Mouse (Mus musculus) small intestine, adult 2 months (tissue): ENCODE measurements around the gene Scrn3.

ENCODE experiments used
- CTCF ChIP-seq: fragments of 200-500 bp; IDR thresholded peaks from 2 replicates; pipeline ENCODE4 v1.5.1; 2012; ENCODE audit warnings: low read depth, mild to moderate bottlenecking, control low read depth, inconsistent platforms, low read length, moderate library complexity, mixed read lengths; ENCODE audit not compliant: insufficient replicate concordance, insufficient read length; ENCODE audit errors: extremely low read depth
- POLR2A ChIP-seq: fragments of 200-500 bp; IDR thresholded peaks from 2 replicates; pipeline ENCODE4 v1.6.1; 2012; ENCODE audit warnings: low read depth, mild to moderate bottlenecking, control low read depth, inconsistent platforms, low read length, moderate library complexity

DNA sequence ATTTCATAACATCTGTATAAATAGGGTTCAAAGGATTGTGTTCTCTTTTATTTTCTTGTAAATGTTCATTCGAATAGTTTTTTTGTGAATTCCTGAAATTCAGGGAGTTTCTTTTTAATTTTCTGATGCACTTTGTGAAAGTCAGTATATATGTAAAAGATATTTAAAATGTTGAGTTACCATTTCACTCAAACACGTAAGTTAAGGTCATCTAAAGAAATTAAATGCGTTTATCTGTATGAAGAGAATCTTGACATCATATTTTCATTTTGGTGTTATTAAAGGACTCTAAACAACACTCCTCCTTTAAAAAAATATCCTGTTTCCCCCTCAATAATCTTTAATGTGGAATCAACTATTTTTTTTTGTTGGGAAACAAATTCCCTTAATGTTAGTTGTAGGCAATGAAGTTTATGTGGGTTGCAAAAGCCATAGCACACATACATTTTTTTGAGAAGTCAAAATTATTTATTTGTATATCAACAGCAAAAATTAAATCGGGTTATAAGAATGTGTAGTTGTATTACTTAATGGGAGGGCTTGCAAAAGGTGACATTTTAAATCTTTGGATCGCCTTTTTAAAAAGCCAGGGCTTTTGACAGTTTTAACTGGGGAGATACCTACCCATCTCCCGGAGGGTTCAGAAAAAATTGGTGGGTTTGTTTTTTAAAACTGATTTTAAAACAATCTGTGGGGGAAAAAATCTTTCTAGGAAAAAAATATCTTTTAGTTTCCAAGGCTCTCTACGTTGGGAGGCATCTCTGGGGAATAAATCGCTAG lies 37.0 kb upstream of the Scrn3 start:
- TF ChIP-seq CTCF (no peak), POLR2A (no peak)
